Mouse (Mus musculus): ENCODE data around the gene Rabggtb. TPM values are rescaled to one million over a fixed set of nuclear protein-coding genes. Genes with fewer than 3 reads are reported as not detected.

The Rabggtb gene
- total RNA-seq (2021), result 10 to 100 TPM; 91.9 to 99.4 TPM
- long read RNA-seq, experiment 1, transcript Rabggtb-202 (8 exons, 1,418 nt), result minor isoform, 12 of 43 reads
- long read RNA-seq, experiment 1, transcript Rabggtb-201 (9 exons, 1,381 nt), result major isoform, 20 of 43 reads
- long read RNA-seq, experiment 1, partial matches to known transcripts, result 2 of 43 reads
- long read RNA-seq, experiment 1, other reads (novel, unspliced or antisense), result 7 of 43 reads
- long read RNA-seq, experiment 2, transcript Rabggtb-201 (9 exons, 1,381 nt), result major isoform, 18 of 29 reads
- long read RNA-seq, experiment 2, partial matches to known transcripts, result 3 of 29 reads
- long read RNA-seq, experiment 2, other reads (novel, unspliced or antisense), result 5 of 29 reads

- DNase-seq, result peak; percentile 96 to 98
Measured at GRCm38 (mm10) chr3:153912546-153913509, at the start of gene Rabggtb. Gene Rabggtb, minus strand, starts transcription at chr3:153913009.

- DNase-seq, result no peak
Measured at GRCm38 (mm10) chr3:153961632-153962389, 49.0 kb upstream of the Rabggtb start.

GRCm38 (mm10) chr3:153960884-153961283, 48.1 kb upstream of the Rabggtb start:
- DNase-seq, result no peak

- no peak for DNase-seq
Measured at GRCm38 (mm10) chr3:153959731-153960207, 47.0 kb upstream of the Rabggtb start.

GRCm38 (mm10) chr3:153959035-153959730, 46.4 kb upstream of the Rabggtb start:
- DNase-seq, result peak in 1 of 2 experiments; percentile 64

- no peak for DNase-seq
Measured at GRCm38 (mm10) chr3:153957916-153958315, 45.1 kb upstream of the Rabggtb start.

- peak in 1 of 2 experiments; percentile 46 for DNase-seq
Measured at GRCm38 (mm10) chr3:153948176-153948575, 35.4 kb upstream of the Rabggtb start.

GRCm38 (mm10) chr3:153947271-153947670, 34.5 kb upstream of the Rabggtb start:
- DNase-seq, result no peak

GRCm38 (mm10) chr3:153944335-153944990, 31.7 kb upstream of the Rabggtb start, which contains the start of gene Acadm:
Gene Acadm, minus strand, starts transcription at chr3:153944632.
- peak; percentile 99 for DNase-seq

- DNase-seq, result no peak
Measured at GRCm38 (mm10) chr3:153943901-153944334, 31.1 kb upstream of the Rabggtb start.

GRCm38 (mm10) chr3:153943003-153943640, 30.3 kb upstream of the Rabggtb start:
- peak; percentile 27 to 46 for DNase-seq

GRCm38 (mm10) chr3:153941613-153942012, 28.8 kb upstream of the Rabggtb start:
- peak; percentile 52 to 57 for DNase-seq

GRCm38 (mm10) chr3:153940486-153940885, 27.7 kb upstream of the Rabggtb start:
- DNase-seq, result no peak

GRCm38 (mm10) chr3:153940021-153940420, 27.2 kb upstream of the Rabggtb start:
- no peak for DNase-seq

GRCm38 (mm10) chr3:153937116-153937810, 24.5 kb upstream of the Rabggtb start:
- no peak for DNase-seq

- peak; percentile 56 to 60 for DNase-seq
Measured at GRCm38 (mm10) chr3:153935878-153936277, 23.1 kb upstream of the Rabggtb start.

GRCm38 (mm10) chr3:153932461-153932860, 19.7 kb upstream of the Rabggtb start:
- no peak for DNase-seq

GRCm38 (mm10) chr3:153929526-153929925, 16.7 kb upstream of the Rabggtb start:
- no peak for DNase-seq

GRCm38 (mm10) chr3:153926333-153926732, 13.5 kb upstream of the Rabggtb start:
- DNase-seq, result no peak

Data from heart, adult 18-20 months (tissue).